Mouse (Mus musculus): ENCODE results near the gene Cfap298. TPM values are rescaled to one million over a fixed set of nuclear protein-coding genes. Genes with fewer than 3 reads are reported as not detected.

Gene Cfap298
- polyA plus RNA-seq, 2 experiments, result 11.5 to 18.4 TPM

- H3K27ac ChIP-seq, result no peak overlapping the region
- H3K4me1 ChIP-seq (replicated peaks; ENCODE audit: control insufficient read depth in 2 of 2, insufficient read depth in 2 of 2, low read length in 1 of 2), result no peaks in the 10 kb centered on the region
- no peak for ATAC-seq (ENCODE audit: insufficient read depth)
- peak in 1 of 3 experiments; percentile 17 for DNase-seq (ENCODE audit: low read depth in 3 of 3, low spot score in 3 of 3)
- H3K27me3 ChIP-seq (ENCODE audit: control insufficient read depth, insufficient read depth, low read length), result no peaks in the 10 kb centered on the region; the same call in 1 of the 2 replicates
- no peaks in the 10 kb centered on the region for H3K36me3 ChIP-seq (replicated peaks; ENCODE audit: control insufficient read depth, insufficient read depth, low read depth)
- H3K4me2 ChIP-seq (ENCODE audit: low read depth), result no peak overlapping the region
- H3K9ac ChIP-seq (replicated peaks), result no peak overlapping the region
- WGBS (ENCODE audit: insufficient replicate concordance), result 9% methylated on average over 12 of the region's 12 CpGs
- H3K4me3 ChIP-seq (ENCODE audit: insufficient read depth in 1 of 2, low read depth in 2 of 2, low read length in 2 of 2), result no peak overlapping the region
- TF ChIP-seq CTCF (IDR thresholded peaks at IDR 0.05; ENCODE audit: low read depth) (no peak), EP300 (IDR thresholded peaks at IDR 0.05; ENCODE audit: low read depth) (no peak)
- H3K9me3 ChIP-seq (ENCODE audit: control insufficient read depth, low read length), result no peaks in the 10 kb centered on the region
These were observed 18.9 kb downstream of the Cfap298 start for GRCm38 (mm10) chr16:90916040-90916481.

DNA sequence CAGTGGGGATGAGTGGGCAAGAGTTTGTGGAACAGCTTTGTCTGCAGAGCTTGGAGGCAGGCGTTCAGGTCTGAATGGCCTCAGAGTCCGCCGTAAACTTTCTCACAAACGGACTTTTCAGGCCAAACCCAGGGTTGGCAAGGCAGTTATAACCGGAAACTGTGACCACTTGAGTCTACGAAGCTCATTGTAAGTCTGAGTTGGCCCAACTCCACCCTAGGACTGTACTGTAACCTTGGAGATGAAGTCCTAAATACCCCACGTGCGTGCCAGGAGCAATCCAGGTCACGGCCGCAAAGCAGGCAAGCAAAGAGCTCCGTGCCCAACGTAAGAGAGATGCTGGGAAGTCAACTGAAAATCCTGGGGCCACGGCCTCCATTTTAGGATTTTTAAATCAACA is 23.1 kb downstream of the Cfap298 start:
- Histone ChIP-seq H3K4me1 (replicated peaks; ENCODE audit: control insufficient read depth in 2 of 2, insufficient read depth in 2 of 2, low read length in 1 of 2) (no peaks in the 10 kb centered on the region), H3K27me3 (ENCODE audit: control insufficient read depth, insufficient read depth, low read length) (no peaks in the 10 kb centered on the region; the same call in 1 of the 2 replicates), H3K9me3 (ENCODE audit: control insufficient read depth, low read length) (no peaks in the 10 kb centered on the region), H3K27ac (no peak overlapping the region), H3K4me3 (ENCODE audit: insufficient read depth in 1 of 2, low read depth in 2 of 2, low read length in 2 of 2) (no peak overlapping the region), H3K9ac (replicated peaks) (no peak overlapping the region), H3K36me3 (replicated peaks; ENCODE audit: control insufficient read depth, insufficient read depth, low read depth) (no peaks in the 10 kb centered on the region), H3K4me2 (ENCODE audit: low read depth) (no peak overlapping the region)
- WGBS (ENCODE audit: insufficient replicate concordance), result 69% methylated on average over 13 of the region's 13 CpGs
- no peak for ATAC-seq (ENCODE audit: insufficient read depth)
- no peak for TF ChIP-seq EP300 (IDR thresholded peaks at IDR 0.05; ENCODE audit: low read depth)
- TF ChIP-seq CTCF (IDR thresholded peaks at IDR 0.05; ENCODE audit: low read depth), result no peak
- no peak for DNase-seq (ENCODE audit: low read depth in 3 of 3, low spot score in 3 of 3)

DNA sequence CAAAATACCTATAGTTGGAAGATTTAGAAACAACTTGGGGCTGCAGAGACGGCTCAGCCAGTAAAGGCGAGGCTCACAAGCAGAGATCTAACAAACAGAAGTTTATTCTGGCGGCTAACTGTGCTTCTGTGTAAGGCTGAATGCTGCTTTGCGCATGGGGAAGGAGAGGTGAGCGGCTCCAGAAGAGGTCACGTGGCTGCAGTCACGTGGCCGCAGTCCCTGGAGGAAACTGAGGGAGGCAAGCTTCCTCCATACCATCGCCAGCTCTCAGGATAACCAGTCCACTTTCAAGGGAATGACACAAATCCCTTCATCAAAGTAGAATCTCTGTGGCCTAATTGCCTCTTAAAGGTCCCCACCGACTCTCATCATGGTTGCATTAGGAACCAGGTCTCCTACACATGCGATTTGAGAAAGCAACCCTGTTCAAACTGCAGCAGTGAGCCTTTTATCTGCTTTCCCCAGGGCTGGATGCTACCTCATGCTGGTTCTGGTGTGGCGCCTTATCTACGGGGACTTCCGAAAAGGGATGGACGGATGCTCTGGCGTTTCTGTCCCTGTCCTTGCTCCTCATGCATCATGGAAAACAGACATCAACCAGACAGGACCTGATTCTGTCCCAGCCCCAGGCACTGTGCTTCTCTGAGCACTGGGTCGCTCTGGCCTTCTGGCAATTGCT is 23.9 kb downstream of the Cfap298 start:
- no peak overlapping the region for H3K4me3 ChIP-seq (ENCODE audit: insufficient read depth in 1 of 2, low read depth in 2 of 2, low read length in 2 of 2)
- no peaks in the 10 kb centered on the region for H3K4me1 ChIP-seq (replicated peaks; ENCODE audit: control insufficient read depth in 2 of 2, insufficient read depth in 2 of 2, low read length in 1 of 2)
- ATAC-seq (ENCODE audit: insufficient read depth) (no peak), DNase-seq (ENCODE audit: low read depth in 3 of 3, low spot score in 3 of 3) (no peak)
- no peaks in the 10 kb centered on the region for H3K27me3 ChIP-seq (ENCODE audit: control insufficient read depth, insufficient read depth, low read length)
- H3K27ac ChIP-seq, result no peak overlapping the region
- TF ChIP-seq CTCF (IDR thresholded peaks at IDR 0.05; ENCODE audit: low read depth), result no peak
- no peak for TF ChIP-seq EP300 (IDR thresholded peaks at IDR 0.05; ENCODE audit: low read depth)
- 56% methylated on average over 17 of the region's 17 CpGs for WGBS (ENCODE audit: insufficient replicate concordance)
- H3K36me3 ChIP-seq (replicated peaks; ENCODE audit: control insufficient read depth, insufficient read depth, low read depth), result no peaks in the 10 kb centered on the region
- H3K9me3 ChIP-seq (ENCODE audit: control insufficient read depth, low read length), result no peaks in the 10 kb centered on the region
- no peak overlapping the region for H3K9ac ChIP-seq (replicated peaks)
- no peak overlapping the region for H3K4me2 ChIP-seq (ENCODE audit: low read depth)

GRCm38 (mm10) chr16:90907250-90907649 is 27.7 kb downstream of the Cfap298 start:
- no peak for TF ChIP-seq CTCF (IDR thresholded peaks at IDR 0.05; ENCODE audit: low read depth)
- TF ChIP-seq EP300 (IDR thresholded peaks at IDR 0.05; ENCODE audit: low read depth), result no peak
- DNase-seq (ENCODE audit: low read depth in 3 of 3, low spot score in 3 of 3) (no peak), ATAC-seq (ENCODE audit: insufficient read depth) (no peak)
- no peak overlapping the region for H3K9ac ChIP-seq (replicated peaks)
- no peaks in the 10 kb centered on the region for H3K36me3 ChIP-seq (replicated peaks; ENCODE audit: control insufficient read depth, insufficient read depth, low read depth)
- H3K4me2 ChIP-seq (ENCODE audit: low read depth), result no peak overlapping the region
- H3K27me3 ChIP-seq (ENCODE audit: control insufficient read depth, insufficient read depth, low read length), result no peaks in the 10 kb centered on the region
- whole genome bisulfite sequencing (ENCODE audit: insufficient replicate concordance), result 37% methylated on average over 7 of the region's 7 CpGs
- no peaks in the 10 kb centered on the region for H3K4me1 ChIP-seq (replicated peaks; ENCODE audit: control insufficient read depth in 2 of 2, insufficient read depth in 2 of 2, low read length in 1 of 2)
- H3K4me3 ChIP-seq (ENCODE audit: insufficient read depth in 1 of 2, low read depth in 2 of 2, low read length in 2 of 2), result no peak overlapping the region
- no peak overlapping the region for H3K27ac ChIP-seq
- H3K9me3 ChIP-seq (ENCODE audit: control insufficient read depth, low read length), result no peaks in the 10 kb centered on the region

DNA sequence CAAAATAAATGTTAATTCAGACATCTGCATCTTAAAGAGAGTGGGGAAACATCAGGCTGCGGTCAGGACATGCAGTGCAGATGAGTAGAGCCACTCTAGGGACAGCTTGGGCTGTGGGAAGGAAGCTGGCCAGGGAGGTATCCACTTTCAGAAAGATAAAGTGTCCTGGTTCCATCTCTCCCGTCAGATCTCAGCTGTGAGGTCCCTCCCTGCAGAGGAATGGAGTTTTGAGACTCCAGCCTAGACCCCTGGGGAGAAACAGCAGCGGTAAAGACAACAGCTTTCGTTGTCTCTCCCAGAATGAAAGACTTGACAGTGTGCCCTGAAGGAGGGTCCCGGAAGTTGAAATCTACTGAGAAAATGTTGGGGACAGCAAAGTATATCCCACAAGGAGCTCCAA is 31.6 kb downstream of the Cfap298 start:
- no peak overlapping the region for H3K4me3 ChIP-seq (ENCODE audit: insufficient read depth in 1 of 2, low read depth in 2 of 2, low read length in 2 of 2)
- ATAC-seq (ENCODE audit: insufficient read depth) (no peak), DNase-seq (ENCODE audit: low read depth in 3 of 3, low spot score in 3 of 3) (no peak)
- H3K27ac ChIP-seq, result no peak overlapping the region
- no peak for TF ChIP-seq EP300 (IDR thresholded peaks at IDR 0.05; ENCODE audit: low read depth)
- TF ChIP-seq CTCF (IDR thresholded peaks at IDR 0.05; ENCODE audit: low read depth), result no peak
- H3K4me1 ChIP-seq (replicated peaks; ENCODE audit: control insufficient read depth in 2 of 2, insufficient read depth in 2 of 2, low read length in 1 of 2), result no peaks in the 10 kb centered on the region
- H3K9ac ChIP-seq (replicated peaks), result no peak overlapping the region
- no peaks in the 10 kb centered on the region for H3K9me3 ChIP-seq (ENCODE audit: control insufficient read depth, low read length)
- no peak overlapping the region for H3K4me2 ChIP-seq (ENCODE audit: low read depth)
- WGBS (ENCODE audit: insufficient replicate concordance), result 35% methylated on average over 5 of the region's 5 CpGs
- no peaks in the 10 kb centered on the region for H3K36me3 ChIP-seq (replicated peaks; ENCODE audit: control insufficient read depth, insufficient read depth, low read depth)
- no peaks in the 10 kb centered on the region for H3K27me3 ChIP-seq (ENCODE audit: control insufficient read depth, insufficient read depth, low read length)
